Mouse (Mus musculus): ENCODE results near the gene Adamts12.

The Adamts12 gene

GRCm38 (mm10) chr15:11064558-11065411, at the start of gene Adamts12:
Adamts12 (plus strand) TSS chr15:11064790.
- no peak for DNase-seq (ENCODE audit: low read depth in 2 of 2, low spot score in 2 of 2)

- DNase-seq (ENCODE audit: low read depth in 2 of 2, low spot score in 2 of 2): no peak
Measured at GRCm38 (mm10) chr15:11014931-11015330, 49.7 kb upstream of the Adamts12 start.

- no peak for DNase-seq (ENCODE audit: low read depth in 2 of 2, low spot score in 2 of 2)
Measured at GRCm38 (mm10) chr15:11026801-11027561, 37.6 kb upstream of the Adamts12 start.

GRCm38 (mm10) chr15:11030188-11030587, 34.4 kb upstream of the Adamts12 start:
- no peak for DNase-seq (ENCODE audit: low read depth in 2 of 2, low spot score in 2 of 2)

- DNase-seq (ENCODE audit: low read depth in 2 of 2, low spot score in 2 of 2): no peak
Measured at GRCm38 (mm10) chr15:11035947-11036474, 28.6 kb upstream of the Adamts12 start.

GRCm38 (mm10) chr15:11036535-11037375, 27.8 kb upstream of the Adamts12 start:
- no peak for DNase-seq (ENCODE audit: low read depth in 2 of 2, low spot score in 2 of 2)

- DNase-seq (ENCODE audit: low read depth in 2 of 2, low spot score in 2 of 2): no peak
Measured at GRCm38 (mm10) chr15:11037376-11037695, 27.3 kb upstream of the Adamts12 start.

- no peak for DNase-seq (ENCODE audit: low read depth in 2 of 2, low spot score in 2 of 2)
Measured at GRCm38 (mm10) chr15:11037711-11038110, 26.9 kb upstream of the Adamts12 start, which contains the start of gene Rxfp3. Rxfp3 (minus strand) TSS chr15:11037991.

- peak in 1 of 2 experiments; percentile 3 for DNase-seq (ENCODE audit: low read depth in 2 of 2, low spot score in 2 of 2)
Measured at GRCm38 (mm10) chr15:11038476-11038875, 26.1 kb upstream of the Adamts12 start.

GRCm38 (mm10) chr15:11040067-11040466, 24.5 kb upstream of the Adamts12 start:
- no peak for DNase-seq (ENCODE audit: low read depth in 2 of 2, low spot score in 2 of 2)

- DNase-seq (ENCODE audit: low read depth in 2 of 2, low spot score in 2 of 2): no peak
Measured at GRCm38 (mm10) chr15:11041229-11041628, 23.4 kb upstream of the Adamts12 start.

GRCm38 (mm10) chr15:11042828-11043227, 21.8 kb upstream of the Adamts12 start:
- DNase-seq (ENCODE audit: low read depth in 2 of 2, low spot score in 2 of 2): no peak

- DNase-seq (ENCODE audit: low read depth in 2 of 2, low spot score in 2 of 2): no peak
Measured at GRCm38 (mm10) chr15:11053678-11054439, 10.7 kb upstream of the Adamts12 start.

GRCm38 (mm10) chr15:11054440-11055080, 10.0 kb upstream of the Adamts12 start:
- DNase-seq (ENCODE audit: low read depth in 2 of 2, low spot score in 2 of 2): no peak

- DNase-seq (ENCODE audit: low read depth in 2 of 2, low spot score in 2 of 2): no peak
Measured at GRCm38 (mm10) chr15:11062903-11063302, 1.7 kb upstream of the Adamts12 start.

GRCm38 (mm10) chr15:11064160-11064557, 431 bp upstream of the Adamts12 start:
- DNase-seq (ENCODE audit: low read depth in 2 of 2, low spot score in 2 of 2): no peak

- DNase-seq (ENCODE audit: low read depth in 2 of 2, low spot score in 2 of 2): no peak
Measured at GRCm38 (mm10) chr15:11065528-11066171, 1.1 kb downstream of the Adamts12 start.

GRCm38 (mm10) chr15:11066299-11066698, 1.7 kb downstream of the Adamts12 start:
- no peak for DNase-seq (ENCODE audit: low read depth in 2 of 2, low spot score in 2 of 2)

GRCm38 (mm10) chr15:11067891-11068290, 3.3 kb downstream of the Adamts12 start:
- no peak for DNase-seq (ENCODE audit: low read depth in 2 of 2, low spot score in 2 of 2)
